Mouse (Mus musculus) ES-Bruce4 (cell line): ENCODE data around the gene Fxyd4. TPM values are rescaled to one million over a fixed set of nuclear protein-coding genes. Genes with fewer than 3 reads are reported as not detected.

Experiments
- H3K27ac ChIP-seq: 2 replicates; pipeline ENCODE4 v1.5.1; 2012; ENCODE audit warnings: low read length, inconsistent platforms; ENCODE audit not compliant: insufficient read depth
- H3K27me3 ChIP-seq: 2 replicates; pipeline ENCODE4 v1.6.1; 2012; ENCODE audit warnings: mild to moderate bottlenecking, low read length, inconsistent platforms; ENCODE audit not compliant: control insufficient read depth, poor library complexity, insufficient read depth, severe bottlenecking
- H3K36me3 ChIP-seq: 2 replicates; pipeline ENCODE4 v1.6.1; 2012; ENCODE audit warnings: inconsistent platforms, mild to moderate bottlenecking, low read length, moderate library complexity; ENCODE audit not compliant: control insufficient read depth, poor library complexity, insufficient read depth, severe bottlenecking
- H3K4me1 ChIP-seq: one replicate; pipeline ENCODE4 v1.8.1; 2011; ENCODE audit warnings: low read length; ENCODE audit not compliant: control insufficient read depth, insufficient read depth
- H3K4me3 ChIP-seq: 2 replicates; pipeline ENCODE4 v1.5.1; 2011; ENCODE audit warnings: low read depth, mild to moderate bottlenecking, low read length
- H3K9ac ChIP-seq: 2 replicates; pipeline ENCODE4 v1.6.1; 2012; ENCODE audit warnings: low read depth, mild to moderate bottlenecking, inconsistent platforms; ENCODE audit not compliant: poor library complexity, severe bottlenecking
- H3K9me3 ChIP-seq: replicated peaks from 2 replicates; pipeline ENCODE4 v1.6.1; 2012; ENCODE audit warnings: mild to moderate bottlenecking, low read length, inconsistent platforms; ENCODE audit not compliant: control insufficient read depth, poor library complexity, insufficient read depth, severe bottlenecking
- CTCF ChIP-seq: IDR thresholded peaks from one replicate; pipeline ENCODE4 v1.8.1; 2011; ENCODE audit warnings: low read depth, low read length
- EP300 ChIP-seq: IDR thresholded peaks from 2 replicates; pipeline ENCODE4 v1.6.1; 2011; ENCODE audit warnings: low read depth, low read length; ENCODE audit not compliant: insufficient read depth
- POLR2A ChIP-seq: IDR thresholded peaks from one replicate; pipeline ENCODE4 v1.8.1; 2011; ENCODE audit warnings: low read length; ENCODE audit not compliant: insufficient read depth
- polyA plus RNA-seq: library from polyadenylated mRNA; stranded (reverse); fragments of >200 nt; gene quantifications from 2 replicates; pipeline ENCODE4 v1.2.4, GENCODE M21; 2011; ENCODE audit warnings: low read depth; ENCODE audit not compliant: missing spikeins, insufficient read depth, insufficient read length

The Fxyd4 gene
- polyA plus RNA-seq, 1 experiment, result not detected

DNA sequence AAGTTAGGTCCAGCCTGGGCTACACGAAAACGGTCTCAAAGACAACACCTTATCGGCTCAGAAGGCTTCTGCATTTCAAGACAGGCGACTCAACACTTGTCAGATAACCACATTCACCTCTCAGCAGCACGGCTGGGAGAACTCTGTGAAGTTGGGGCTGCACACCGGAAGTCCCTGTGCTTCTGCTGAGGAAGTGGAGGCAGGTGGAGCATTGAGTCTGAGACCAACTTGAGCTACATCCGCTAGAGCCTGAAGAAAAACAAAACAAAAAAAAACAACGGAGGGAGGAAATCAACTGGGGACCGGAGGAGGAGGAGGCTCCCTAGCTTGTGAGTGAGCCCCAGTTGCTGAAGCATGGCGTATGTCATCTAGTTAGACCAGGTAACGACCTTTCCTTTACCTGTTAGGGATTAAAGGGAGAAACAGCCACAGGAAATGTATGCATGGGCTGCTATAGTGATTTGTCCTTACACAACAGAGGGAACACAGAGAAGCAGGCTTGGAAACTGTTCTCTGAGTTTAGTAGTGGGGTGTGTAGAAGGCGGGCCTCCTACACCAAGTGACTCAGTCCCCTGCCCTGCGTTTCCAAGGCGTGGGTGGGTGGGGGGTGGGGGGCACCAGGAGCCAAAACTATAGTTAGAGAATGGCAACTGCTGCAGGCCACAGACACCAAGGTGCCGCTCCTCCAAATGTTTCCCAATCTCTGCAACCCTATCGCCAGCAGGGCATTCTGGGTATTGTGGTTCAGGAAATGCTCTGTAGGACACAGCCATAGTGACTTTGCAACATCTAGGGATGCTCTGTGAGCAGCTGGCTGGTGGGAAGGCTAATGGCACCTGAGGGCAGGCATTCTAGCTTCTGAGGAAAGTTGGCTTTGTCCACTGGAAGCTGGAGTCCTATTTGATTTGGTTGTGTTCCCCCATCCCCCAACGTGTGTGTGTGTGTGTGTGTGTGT, 37.1 kb downstream of the Fxyd4 start, which contains the start of gene Hnrnpf:
TSS of gene Hnrnpf (plus strand) at position 199 of the 955 bp plus-strand sequence.
- no peaks in the 10 kb centered on the region for H3K36me3 ChIP-seq
- H3K27ac ChIP-seq, result peak within 1 kb of the TSS; percentile 64
- TF ChIP-seq EP300, result no peak
- no peak for TF ChIP-seq POLR2A
- no peak for TF ChIP-seq CTCF
- H3K4me3 ChIP-seq, result peak within 1 kb of the TSS; percentile 53
- H3K9ac ChIP-seq, result peak within 1 kb of the TSS; percentile 47; the same call in 1 of the 2 replicates
- H3K9me3 ChIP-seq, result no peaks in the 10 kb centered on the region
- no peaks in the 10 kb centered on the region for H3K27me3 ChIP-seq
- H3K4me1 ChIP-seq, result no peaks in the 10 kb centered on the region

DNA sequence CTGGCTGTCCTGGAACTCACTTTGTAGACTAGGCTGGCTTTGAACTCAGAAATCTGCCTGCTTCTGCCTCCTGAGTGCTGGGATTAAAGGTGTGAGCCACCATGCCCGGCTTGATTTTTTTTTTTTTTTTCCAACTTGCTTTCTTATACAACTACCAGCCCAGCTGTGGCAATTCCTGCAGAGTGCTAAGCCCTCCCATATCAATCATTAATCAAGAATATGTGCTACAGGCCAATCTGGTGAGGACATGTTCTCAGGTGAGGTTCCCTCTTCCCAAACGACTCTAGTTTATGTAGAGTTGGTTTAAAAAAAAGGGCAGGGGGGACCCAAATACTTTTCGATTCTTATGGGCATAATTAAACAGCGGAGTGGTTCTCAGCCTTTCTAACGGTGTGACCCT, 39.7 kb downstream of the Fxyd4 start:
- no peak for TF ChIP-seq EP300
- TF ChIP-seq CTCF, result no peak
- TF ChIP-seq POLR2A, result no peak
- Histone ChIP-seq H3K4me1 (no peaks in the 10 kb centered on the region), H3K4me3 (no peak overlapping the region), H3K9me3 (no peaks in the 10 kb centered on the region), H3K27ac (no peak overlapping the region), H3K9ac (no peak overlapping the region), H3K36me3 (no peaks in the 10 kb centered on the region), H3K27me3 (no peaks in the 10 kb centered on the region)

DNA sequence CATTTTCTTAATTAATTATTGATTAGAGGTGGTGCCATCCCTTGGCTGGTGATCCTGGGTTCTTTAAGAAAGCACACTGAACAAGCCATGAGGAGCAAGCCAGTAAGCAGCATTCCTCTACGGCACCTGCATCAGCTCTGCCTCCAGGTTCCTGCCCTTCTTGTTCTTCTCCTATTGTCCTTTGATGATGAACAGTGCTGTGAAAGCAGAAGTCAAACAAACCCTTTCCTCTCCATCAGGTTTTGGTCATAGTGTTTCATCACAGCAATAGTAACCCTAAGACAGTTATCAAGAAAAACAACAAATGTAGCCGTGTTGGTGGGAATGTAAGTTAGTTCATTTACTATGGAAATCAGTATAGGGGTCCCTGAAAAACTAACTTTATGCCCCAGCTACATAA, 44.1 kb downstream of the Fxyd4 start:
- no peak overlapping the region for H3K4me3 ChIP-seq
- H3K4me1 ChIP-seq, result no peaks in the 10 kb centered on the region
- TF ChIP-seq CTCF (no peak), EP300 (no peak), POLR2A (no peak)
- no peaks in the 10 kb centered on the region for H3K36me3 ChIP-seq
- H3K27ac ChIP-seq, result no peak overlapping the region
- no peaks in the 10 kb centered on the region for H3K9me3 ChIP-seq
- H3K27me3 ChIP-seq, result no peaks in the 10 kb centered on the region
- H3K9ac ChIP-seq, result no peak overlapping the region

DNA sequence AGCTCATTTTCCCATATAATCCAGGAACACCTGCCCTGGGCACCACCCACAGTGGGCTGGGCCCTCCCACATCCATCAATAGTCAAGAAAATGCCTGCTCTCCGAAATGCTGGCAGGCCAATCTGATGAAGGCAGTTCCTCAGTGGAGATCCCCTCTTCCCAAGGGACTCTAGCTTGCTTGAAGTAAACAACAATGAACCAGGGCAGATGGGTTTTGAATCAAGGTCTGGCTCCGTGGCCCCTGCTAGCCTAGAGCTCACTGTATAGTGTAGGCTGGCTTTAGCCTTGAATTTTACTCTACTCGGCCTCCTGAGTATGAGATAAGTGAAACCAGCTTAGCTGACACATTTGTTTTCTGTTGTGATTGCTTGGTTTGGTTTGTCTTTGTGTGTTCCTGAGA, 45.1 kb downstream of the Fxyd4 start:
- Histone ChIP-seq H3K4me3 (no peak overlapping the region), H3K36me3 (no peaks in the 10 kb centered on the region), H3K9me3 (no peaks in the 10 kb centered on the region), H3K9ac (no peak overlapping the region), H3K4me1 (no peaks in the 10 kb centered on the region), H3K27me3 (no peaks in the 10 kb centered on the region), H3K27ac (no peak overlapping the region)
- no peak for TF ChIP-seq EP300
- TF ChIP-seq CTCF, result no peak
- no peak for TF ChIP-seq POLR2A

DNA sequence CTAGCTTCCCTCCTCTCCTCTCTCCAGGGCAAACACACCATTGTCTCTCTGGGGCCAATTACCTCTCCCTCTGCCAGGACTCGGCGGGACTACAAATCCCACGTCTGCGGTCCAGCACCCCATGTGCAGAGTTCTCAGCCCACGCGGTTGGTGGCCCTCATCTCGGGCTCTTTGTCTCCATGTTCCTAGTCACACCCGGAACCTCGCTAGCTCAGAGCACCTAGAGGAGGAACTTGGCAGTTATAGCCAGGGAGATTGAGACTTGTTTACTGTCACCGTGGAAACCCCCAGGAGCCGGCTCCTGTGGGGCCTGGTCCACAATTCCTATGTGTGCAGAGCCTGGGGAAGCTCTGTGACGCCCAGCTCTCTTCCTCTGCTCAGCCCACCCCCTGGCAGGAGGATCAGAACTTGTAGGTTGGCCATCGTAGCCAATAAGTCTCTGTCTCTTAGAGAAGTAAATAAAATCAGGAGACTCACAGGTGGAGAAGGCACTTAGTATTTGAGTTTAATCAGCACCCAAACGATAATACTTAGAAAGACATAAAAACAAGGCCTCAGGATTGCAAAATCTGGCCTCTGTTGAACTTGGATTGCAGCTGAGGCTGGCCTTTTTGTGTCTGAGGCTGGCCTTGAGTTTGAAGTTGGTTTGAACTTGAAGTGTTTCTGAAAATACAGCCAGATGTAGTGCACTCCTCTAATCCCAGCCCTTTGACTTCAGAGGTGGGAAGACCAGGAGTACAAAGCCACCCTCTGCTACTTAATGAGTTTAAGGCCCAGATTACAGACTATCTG, 45.9 kb downstream of the Fxyd4 start:
- no peaks in the 10 kb centered on the region for H3K36me3 ChIP-seq

DNA sequence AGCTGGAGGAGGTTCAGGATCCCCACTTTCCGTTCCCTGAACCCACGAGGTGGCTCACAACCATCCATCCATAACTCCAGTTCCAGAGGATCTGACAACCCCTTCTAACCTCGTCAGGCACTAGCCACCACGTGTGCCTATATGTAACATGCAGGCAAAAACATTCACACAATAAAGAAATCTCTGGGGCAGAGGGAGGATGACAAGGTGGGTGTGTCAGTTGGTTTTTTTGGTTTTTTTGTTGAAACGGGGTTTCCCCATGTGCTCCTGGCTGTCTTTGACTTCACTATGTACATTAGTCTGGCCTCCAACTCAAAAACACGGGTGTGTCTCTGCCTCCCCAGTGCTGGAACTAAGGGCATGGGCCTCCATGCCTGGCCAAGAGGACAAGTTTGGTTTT, 47.2 kb downstream of the Fxyd4 start:
- Histone ChIP-seq H3K9ac (no peak overlapping the region), H3K4me3 (no peak overlapping the region), H3K27me3 (no peaks in the 10 kb centered on the region), H3K9me3 (no peaks in the 10 kb centered on the region), H3K36me3 (no peaks in the 10 kb centered on the region), H3K4me1 (no peaks in the 10 kb centered on the region), H3K27ac (no peak overlapping the region)
- TF ChIP-seq EP300 (no peak), CTCF (no peak)

More for the DNA sequence above, 45.9 kb downstream of the Fxyd4 start:
- H3K27ac ChIP-seq, result no peak overlapping the region
- no peaks in the 10 kb centered on the region for H3K27me3 ChIP-seq
- no peaks in the 10 kb centered on the region for H3K4me1 ChIP-seq
- no peaks in the 10 kb centered on the region for H3K9me3 ChIP-seq
- H3K4me3 ChIP-seq, result peak overlapping the region; percentile 44
- TF ChIP-seq POLR2A (no peak), CTCF (no peak), EP300 (no peak)
- H3K9ac ChIP-seq, result peak overlapping the region; percentile 44
